Mouse (Mus musculus) C2C12 (cell line): Measurements from ENCODE around the gene Tmem144.

ENCODE experiments used
- CEBPB ChIP-seq: IDR thresholded peaks from one replicate; pipeline ENCODE4 v1.6.1; 2011; ENCODE audit warnings: low read depth, mild to moderate bottlenecking, control low read depth, moderate library complexity
- CTCF ChIP-seq: IDR thresholded peaks from one replicate; pipeline ENCODE4 v1.5.1; 2011; ENCODE audit not compliant: control insufficient read depth, insufficient read depth, insufficient read length
- FOSL1 ChIP-seq: IDR thresholded peaks from one replicate; pipeline ENCODE4 v1.8.0; 2011; ENCODE audit warnings: mild to moderate bottlenecking, low read length; ENCODE audit not compliant: poor library complexity, insufficient read depth, severe bottlenecking
- MAX ChIP-seq: IDR thresholded peaks from one replicate; pipeline ENCODE4 v1.6.1; 2011; ENCODE audit warnings: mild to moderate bottlenecking, control low read depth
- MYOD1 ChIP-seq: IDR thresholded peaks from one replicate; pipeline ENCODE4 v1.6.1; 2011; ENCODE audit warnings: low read depth; ENCODE audit not compliant: control insufficient read depth, insufficient read length
- MYOG ChIP-seq: IDR thresholded peaks from one replicate; pipeline ENCODE4 v1.6.1; 2011; ENCODE audit not compliant: control insufficient read depth, insufficient read length; ENCODE audit errors: extremely low read depth
- USF1 ChIP-seq: IDR thresholded peaks from one replicate; pipeline ENCODE4 v1.6.1; 2011; ENCODE audit warnings: low read depth, mild to moderate bottlenecking, control low read depth, moderate library complexity

GRCm38 (mm10) chr3:79783630-79784361 is 68.8 kb downstream of the Tmem144 start:
- TF ChIP-seq CTCF (no peak), CEBPB (no peak), MAX (no peak), FOSL1 (no peak), USF1 (no peak), MYOG (no peak), MYOD1 (no peak)
